Comparison of ENCODE assay signal across 8 mouse cellular contexts in genomic region chr15:89556401-89557178, GRCm38 (mm10). TPM values are rescaled to one million over a fixed set of nuclear protein-coding genes. Genes with fewer than 3 reads are reported as not detected.
DNase-seq lines count a peak whose midpoint lies in the region; ATAC-seq and TF ChIP-seq lines count a peak whose summit lies in the region.

No protein-coding gene starts in this region.

- DNase-seq in kidney, adult 18-20 months, result no peak
- peak; percentile 59 for DNase-seq in cerebellum, adult 9-11 months
- DNase-seq in forebrain, postnatal 0 days, result peak; percentile 55
- DNase-seq in thymus, postnatal 0 days (ENCODE audit: low spot score), result no peak
- DNase-seq in spleen, postnatal 4 days (ENCODE audit: low spot score in 2 of 2), result no peak
- no peak for DNase-seq in gastrocnemius, postnatal 25 days

- peak; percentile 74 for TF ChIP-seq CTCF in forebrain, postnatal 0 days (IDR thresholded peaks at IDR 0.05; ENCODE audit: low read depth)

- no peak overlapping the region for H3K27ac ChIP-seq in kidney, embryonic 15.5 days
- no peak overlapping the region for H3K27ac ChIP-seq in forebrain, postnatal 0 days (ENCODE audit: low read depth, low read length)
- H3K27ac ChIP-seq in midbrain, embryonic 13.5 days, result no peak overlapping the region

- peak overlapping the region; percentile 37 for H3K4me3 ChIP-seq in kidney, embryonic 15.5 days (replicated peaks)
- no peak overlapping the region for H3K4me3 ChIP-seq in forebrain, postnatal 0 days (ENCODE audit: low read depth, low read length)
- peak overlapping the region; percentile 16 for H3K4me3 ChIP-seq in midbrain, embryonic 13.5 days (replicated peaks)

- peaks cover 39% of the 10 kb centered on the region for H3K4me1 ChIP-seq in kidney, embryonic 15.5 days
- H3K4me1 ChIP-seq in forebrain, postnatal 0 days (ENCODE audit: insufficient read depth), result no peaks in the 10 kb centered on the region
- H3K4me1 ChIP-seq in midbrain, embryonic 13.5 days (replicated peaks), result peaks cover 25% of the 10 kb centered on the region

- peak overlapping the region; percentile 61 for H3K4me2 ChIP-seq in kidney, embryonic 15.5 days
- peak overlapping the region; percentile 10; the same call in 1 of the 2 replicates for H3K4me2 ChIP-seq in forebrain, postnatal 0 days (ENCODE audit: low read depth)
- H3K4me2 ChIP-seq in midbrain, embryonic 13.5 days (replicated peaks), result peak overlapping the region; percentile 29

- no peak overlapping the region for H3K9ac ChIP-seq in kidney, embryonic 15.5 days
- H3K9ac ChIP-seq in forebrain, postnatal 0 days, result no peak overlapping the region
- peak overlapping the region; percentile 36; the same call in 1 of the 2 replicates for H3K9ac ChIP-seq in midbrain, embryonic 13.5 days (replicated peaks)

- ATAC-seq in kidney, embryonic 15.5 days (replicated peaks; ENCODE audit: low FRiP score), result peak; percentile 38; the same call in 1 of the 2 replicates
- ATAC-seq in forebrain, postnatal 0 days, result peak; percentile 84
- peak; percentile 74 for ATAC-seq in midbrain, embryonic 13.5 days

- 23% methylated on average over 23 of the region's 23 CpGs for WGBS in kidney, embryonic 15.5 days
- 23% methylated on average over 23 of the region's 23 CpGs for WGBS in forebrain, postnatal 0 days
- 20% methylated on average over 23 of the region's 23 CpGs for WGBS in midbrain, embryonic 13.5 days

- peaks cover 41% of the 10 kb centered on the region for H3K27me3 ChIP-seq in kidney, embryonic 15.5 days
- 0 out of 2 replicates have a peak, but pooled peaks cover 5% of the 10 kb centered on the region for H3K27me3 ChIP-seq in forebrain, postnatal 0 days (ENCODE audit: insufficient read depth, low read length)
- H3K27me3 ChIP-seq in midbrain, embryonic 13.5 days, result peaks cover 46% of the 10 kb centered on the region

- no peaks in the 10 kb centered on the region for H3K36me3 ChIP-seq in kidney, embryonic 15.5 days
- H3K36me3 ChIP-seq in forebrain, postnatal 0 days (ENCODE audit: insufficient read depth), result peaks cover 5% of the 10 kb centered on the region; the same call in 1 of the 2 replicates
- H3K36me3 ChIP-seq in midbrain, embryonic 13.5 days, result peaks cover 12% of the 10 kb centered on the region

- no peaks in the 10 kb centered on the region for H3K9me3 ChIP-seq in kidney, embryonic 15.5 days (replicated peaks)
- H3K9me3 ChIP-seq in forebrain, postnatal 0 days (ENCODE audit: low read length), result no peaks in the 10 kb centered on the region
- H3K9me3 ChIP-seq in midbrain, embryonic 13.5 days, result no peaks in the 10 kb centered on the region

RNA-seq across cellular contexts. Expression of gene Acr, which starts 11.5 kb away (rescaled TPM):
- polyA plus RNA-seq in kidney, embryonic 15.5 days (2015; fragmentation: Nextera tagmentation; extraction: Ambion mirVana), result 0.22 and 0.27 TPM in 2 replicates
- total RNA-seq in forebrain, postnatal 0 days (2014; rRNA removed), result 2.0 and 3.6 TPM in 2 replicates
- 1.3 and 2.0 TPM in 2 replicates for polyA plus RNA-seq in forebrain, postnatal 0 days (2015; fragmentation: Nextera tagmentation; extraction: Ambion mirVana)
- 2.5 and 2.6 TPM in 2 replicates for polyA plus RNA-seq in midbrain, embryonic 13.5 days (2015; fragmentation: Nextera tagmentation; extraction: Ambion mirVana)
- polyA plus RNA-seq in thymus, postnatal 0 days (2015; fragmentation: Nextera tagmentation; extraction: Ambion mirVana), result not detected in 2 replicates
- under 1 TPM; 0.27 to 0.36 TPM for total RNA-seq in gastrocnemius, postnatal 25 days (2021)

RNA-seq across cellular contexts. Expression of gene Rabl2, which starts 35.1 kb away (rescaled TPM):
- 53.9 and 55.9 TPM in 2 replicates for polyA plus RNA-seq in kidney, embryonic 15.5 days (2015; fragmentation: Nextera tagmentation; extraction: Ambion mirVana)
- 38.6 and 51.3 TPM in 2 replicates for total RNA-seq in forebrain, postnatal 0 days (2014; rRNA removed)
- 62.4 and 62.6 TPM in 2 replicates for polyA plus RNA-seq in forebrain, postnatal 0 days (2015; fragmentation: Nextera tagmentation; extraction: Ambion mirVana)
- polyA plus RNA-seq in midbrain, embryonic 13.5 days (2015; fragmentation: Nextera tagmentation; extraction: Ambion mirVana), result 70.8 and 80.3 TPM in 2 replicates
- polyA plus RNA-seq in thymus, postnatal 0 days (2015; fragmentation: Nextera tagmentation; extraction: Ambion mirVana), result 13.0 and 15.7 TPM in 2 replicates
- total RNA-seq in gastrocnemius, postnatal 25 days (2021), result 1 to 10 TPM; 1.8 to 1.9 TPM

RNA-seq across cellular contexts. Expression of gene Shank3, which starts 57.2 kb away (rescaled TPM):
- 1.8 and 2.2 TPM in 2 replicates for polyA plus RNA-seq in kidney, embryonic 15.5 days (2015; fragmentation: Nextera tagmentation; extraction: Ambion mirVana)
- 38.9 and 42.4 TPM in 2 replicates for total RNA-seq in forebrain, postnatal 0 days (2014; rRNA removed)
- polyA plus RNA-seq in forebrain, postnatal 0 days (2015; fragmentation: Nextera tagmentation; extraction: Ambion mirVana), result 5.9 and 10.6 TPM in 2 replicates
- 13.3 and 14.8 TPM in 2 replicates for polyA plus RNA-seq in midbrain, embryonic 13.5 days (2015; fragmentation: Nextera tagmentation; extraction: Ambion mirVana)
- polyA plus RNA-seq in thymus, postnatal 0 days (2015; fragmentation: Nextera tagmentation; extraction: Ambion mirVana), result 0.23 and 0.39 TPM in 2 replicates
- total RNA-seq in gastrocnemius, postnatal 25 days (2021), result 10 to 100 TPM; 12.8 to 17.5 TPM

Comparison
In these comparisons a context has a peak if more than half of its experiments do, and no peak if none do; other contexts are left out.
1. H3K4me2 ChIP-seq: peak in every context shown above with its lines; median percentile 61 in kidney, embryonic 15.5 days; 29 in midbrain, embryonic 13.5 days; 10 in forebrain, postnatal 0 days.
2. DNase-seq: peak in cerebellum, adult 9-11 months (single experiment) and forebrain, postnatal 0 days (single experiment); none in kidney, adult 18-20 months (single experiment), thymus, postnatal 0 days (single experiment), spleen, postnatal 4 days (0 of 2) and gastrocnemius, postnatal 25 days (single experiment).
3. Peak in every context shown above with its lines, with median percentiles within 50 percentile points of each other: ATAC-seq.